ENCODE assay signal across 18 mouse cellular contexts in genomic region chr13:14487812-14488211, GRCm38 (mm10). TPM values are rescaled to one million over a fixed set of nuclear protein-coding genes. Genes with fewer than 3 reads are reported as not detected.
DNase-seq lines count a peak whose midpoint lies in the region; ATAC-seq and TF ChIP-seq lines count a peak whose summit lies in the region.
"Had no signal": no experiment of that assay in that cellular context is flagged by ENCODE, and none has a peak within 500 bp of the region (broad histone marks: within the 10 kb centered on the region; RNA-seq: fewer than 3 reads in every experiment).

No protein-coding gene starts in this region.

- no peaks in the 10 kb centered on the region for H3K27me3 ChIP-seq in hindbrain, embryonic 11.5 days (ENCODE audit: control insufficient read depth, insufficient read depth, low read length)
- no peaks in the 10 kb centered on the region for H3K27me3 ChIP-seq in hindbrain, embryonic 10.5 days (ENCODE audit: insufficient read depth, poor library complexity, severe bottlenecking)
- no peaks in the 10 kb centered on the region for H3K27me3 ChIP-seq in hindbrain, embryonic 12.5 days
- no peaks in the 10 kb centered on the region for H3K27me3 ChIP-seq in neural tube, embryonic 14.5 days (ENCODE audit: control insufficient read depth, insufficient read depth, low read length)
- H3K27me3 ChIP-seq in liver, embryonic 12.5 days (replicated peaks), result no peaks in the 10 kb centered on the region
- no peaks in the 10 kb centered on the region for H3K27me3 ChIP-seq in heart, embryonic 11.5 days (ENCODE audit: control insufficient read depth, insufficient read depth, low read length)
- H3K27me3 ChIP-seq: heart, embryonic 15.5 days; limb, embryonic 12.5 days; liver, embryonic 15.5 days had no signal

- no peaks in the 10 kb centered on the region for H3K36me3 ChIP-seq in hindbrain, embryonic 11.5 days (ENCODE audit: control insufficient read depth, insufficient read depth, low read length)
- no peaks in the 10 kb centered on the region for H3K36me3 ChIP-seq in hindbrain, embryonic 10.5 days
- H3K36me3 ChIP-seq in hindbrain, embryonic 12.5 days, result no peaks in the 10 kb centered on the region
- no peaks in the 10 kb centered on the region for H3K36me3 ChIP-seq in neural tube, embryonic 14.5 days (ENCODE audit: control insufficient read depth, insufficient read depth, low read length)
- no peaks in the 10 kb centered on the region for H3K36me3 ChIP-seq in liver, embryonic 12.5 days
- H3K36me3 ChIP-seq in heart, embryonic 11.5 days (ENCODE audit: control insufficient read depth, insufficient read depth, low read length), result no peaks in the 10 kb centered on the region
- H3K36me3 ChIP-seq: heart, embryonic 15.5 days; limb, embryonic 12.5 days; liver, embryonic 15.5 days had no signal

- TF ChIP-seq CTCF in brain, embryonic 14.5 days (IDR thresholded peaks at IDR 0.05; ENCODE audit: borderline replicate concordance, extremely low read depth, insufficient read depth, insufficient read length), result no peak

- no peak overlapping the region for H3K9ac ChIP-seq in hindbrain, embryonic 11.5 days (ENCODE audit: low read depth, low read length)
- H3K9ac ChIP-seq in hindbrain, embryonic 12.5 days, result no peak overlapping the region
- no peak overlapping the region for H3K9ac ChIP-seq in neural tube, embryonic 14.5 days (replicated peaks; ENCODE audit: low read depth, low read length)
- H3K9ac ChIP-seq in liver, embryonic 12.5 days, result no peak overlapping the region
- H3K9ac ChIP-seq in heart, embryonic 11.5 days (ENCODE audit: low read depth, low read length), result no peak overlapping the region
- H3K9ac ChIP-seq: heart, embryonic 15.5 days; limb, embryonic 12.5 days; liver, embryonic 15.5 days had no signal

- no peak overlapping the region for H3K4me3 ChIP-seq in hindbrain, embryonic 11.5 days (ENCODE audit: low read depth, low read length)
- H3K4me3 ChIP-seq in hindbrain, embryonic 10.5 days, result no peak overlapping the region
- no peak overlapping the region for H3K4me3 ChIP-seq in hindbrain, embryonic 12.5 days
- H3K4me3 ChIP-seq in neural tube, embryonic 14.5 days (ENCODE audit: low read depth, low read length), result no peak overlapping the region
- no peak overlapping the region for H3K4me3 ChIP-seq in liver, embryonic 12.5 days
- H3K4me3 ChIP-seq in heart, embryonic 11.5 days (ENCODE audit: low read depth, low read length), result no peak overlapping the region
- H3K4me3 ChIP-seq: heart, embryonic 15.5 days; limb, embryonic 12.5 days; liver, embryonic 15.5 days had no signal

- no peak for TF ChIP-seq POLR2A in brain, embryonic 14.5 days (IDR thresholded peaks at IDR 0.05; ENCODE audit: borderline replicate concordance, extremely low read depth, insufficient read depth, insufficient read length, poor library complexity, severe bottlenecking)

- H3K27ac ChIP-seq in hindbrain, embryonic 11.5 days (ENCODE audit: low read depth, low read length), result no peak overlapping the region
- no peak overlapping the region for H3K27ac ChIP-seq in hindbrain, embryonic 10.5 days
- H3K27ac ChIP-seq in hindbrain, embryonic 12.5 days, result no peak overlapping the region
- no peak overlapping the region for H3K27ac ChIP-seq in neural tube, embryonic 14.5 days (ENCODE audit: low read depth, low read length)
- H3K27ac ChIP-seq in liver, embryonic 12.5 days, result no peak overlapping the region
- no peak overlapping the region for H3K27ac ChIP-seq in heart, embryonic 11.5 days (ENCODE audit: low read depth, low read length)
- H3K27ac ChIP-seq: heart, embryonic 15.5 days; limb, embryonic 12.5 days; liver, embryonic 15.5 days had no signal

- no peaks in the 10 kb centered on the region for H3K4me1 ChIP-seq in hindbrain, embryonic 11.5 days (replicated peaks; ENCODE audit: control insufficient read depth, insufficient read depth, low read length)
- no peaks in the 10 kb centered on the region for H3K4me1 ChIP-seq in hindbrain, embryonic 10.5 days (replicated peaks)
- no peaks in the 10 kb centered on the region for H3K4me1 ChIP-seq in hindbrain, embryonic 12.5 days
- H3K4me1 ChIP-seq in neural tube, embryonic 14.5 days (ENCODE audit: control insufficient read depth, insufficient read depth, low read length), result no peaks in the 10 kb centered on the region
- H3K4me1 ChIP-seq in liver, embryonic 12.5 days, result no peaks in the 10 kb centered on the region
- H3K4me1 ChIP-seq in heart, embryonic 11.5 days (ENCODE audit: control insufficient read depth, insufficient read depth, low read length), result no peaks in the 10 kb centered on the region
- H3K4me1 ChIP-seq: heart, embryonic 15.5 days; limb, embryonic 12.5 days; liver, embryonic 15.5 days had no signal

- no peaks in the 10 kb centered on the region for H3K9me3 ChIP-seq in hindbrain, embryonic 11.5 days (ENCODE audit: control insufficient read depth, low read length)
- no peaks in the 10 kb centered on the region for H3K9me3 ChIP-seq in hindbrain, embryonic 10.5 days
- H3K9me3 ChIP-seq in hindbrain, embryonic 12.5 days (replicated peaks), result no peaks in the 10 kb centered on the region
- H3K9me3 ChIP-seq in neural tube, embryonic 14.5 days (ENCODE audit: control insufficient read depth, low read length), result no peaks in the 10 kb centered on the region
- H3K9me3 ChIP-seq in liver, embryonic 12.5 days (replicated peaks), result no peaks in the 10 kb centered on the region
- no peaks in the 10 kb centered on the region for H3K9me3 ChIP-seq in heart, embryonic 11.5 days (replicated peaks; ENCODE audit: control insufficient read depth, low read length)
- H3K9me3 ChIP-seq: heart, embryonic 15.5 days; limb, embryonic 12.5 days; liver, embryonic 15.5 days had no signal

- ATAC-seq in hindbrain, embryonic 11.5 days (ENCODE audit: low FRiP score), result 0 out of 2 replicates have a peak, but pooled peaks have one; percentile 22
- ATAC-seq in hindbrain, embryonic 12.5 days (ENCODE audit: low FRiP score), result peak; percentile 52; the same call in 1 of the 2 replicates
- peak; percentile 62 for ATAC-seq in neural tube, embryonic 14.5 days (ENCODE audit: low read depth)
- no peak for ATAC-seq in liver, embryonic 12.5 days
- no peak for ATAC-seq in heart, embryonic 11.5 days (replicated peaks; ENCODE audit: insufficient number of reproducible peaks, low FRiP score, low TSS enrichment)
- ATAC-seq: lung, postnatal 0 days had no signal

- no peak for DNase-seq in hindbrain, embryonic 11.5 days (ENCODE audit: low spot score)
- no peak for DNase-seq in hindbrain, embryonic 10.5 days (ENCODE audit: low spot score)
- peak; percentile 75 for DNase-seq in brain, embryonic 14.5 days (ENCODE audit: low read depth)
- DNase-seq in liver, result no peak
- DNase-seq: adrenal gland, postnatal 14 days; cerebellum, adult 8-10 months; heart, adult 18-20 months; kidney, adult 11 months; kidney, postnatal 14 days had no signal

- no peak overlapping the region for H3K4me2 ChIP-seq in hindbrain, embryonic 11.5 days (replicated peaks; ENCODE audit: low read depth, low read length)
- H3K4me2 ChIP-seq in hindbrain, embryonic 12.5 days (replicated peaks), result no peak overlapping the region
- no peak overlapping the region for H3K4me2 ChIP-seq in neural tube, embryonic 14.5 days (ENCODE audit: low read depth, low read length)
- H3K4me2 ChIP-seq in liver, embryonic 12.5 days, result no peak overlapping the region
- H3K4me2 ChIP-seq in heart, embryonic 11.5 days, result no peak overlapping the region
- H3K4me2 ChIP-seq: heart, embryonic 15.5 days; limb, embryonic 12.5 days; liver, embryonic 15.5 days had no signal

- 93% methylated on average over 2 of the region's 2 CpGs for WGBS in hindbrain, embryonic 11.5 days
- 93% methylated on average over 2 of the region's 2 CpGs for WGBS in hindbrain, embryonic 10.5 days
- WGBS in hindbrain, embryonic 12.5 days, result 79% methylated on average over 2 of the region's 2 CpGs
- 64% methylated on average over 2 of the region's 2 CpGs for WGBS in neural tube, embryonic 14.5 days
- WGBS in liver, embryonic 12.5 days (ENCODE audit: insufficient replicate concordance), result 80% methylated on average over 2 of the region's 2 CpGs
- WGBS in heart, embryonic 11.5 days (ENCODE audit: insufficient replicate concordance), result 87% methylated on average over 2 of the region's 2 CpGs

RNA-seq across cellular contexts. Expression of gene Hecw1, which starts 35.2 kb away (rescaled TPM):
- polyA plus RNA-seq in hindbrain, embryonic 11.5 days (2014; fragmentation: Nextera tagmentation; extraction: Ambion mirVana), result 11.2 and 12.8 TPM in 2 replicates
- 4.5 and 7.7 TPM in 2 replicates for polyA plus RNA-seq in hindbrain, embryonic 10.5 days (2016; fragmentation: Nextera tagmentation; extraction: Ambion mirVana)
- 30.4 and 34.2 TPM in 2 replicates for polyA plus RNA-seq in brain, embryonic 14.5 days (2012; rRNA removed)
- 23.1 and 29.0 TPM in 2 replicates for polyA plus RNA-seq in hindbrain, embryonic 12.5 days (2016; fragmentation: Nextera tagmentation; extraction: Ambion mirVana)
- polyA plus RNA-seq in neural tube, embryonic 14.5 days (2014; fragmentation: Nextera tagmentation; extraction: Ambion mirVana), result 50.6 and 55.3 TPM in 2 replicates
- polyA plus RNA-seq in liver, embryonic 12.5 days (2016; fragmentation: Nextera tagmentation; extraction: Ambion mirVana), result 0.23 and 0.37 TPM in 2 replicates
- 0.30 and 0.44 TPM in 2 replicates for polyA plus RNA-seq in heart, embryonic 11.5 days (2014; fragmentation: Nextera tagmentation; extraction: Ambion mirVana)
- polyA plus RNA-seq: urinary bladder, adult 2 months had no signal

Comparison
In these comparisons a context has a peak if more than half of its experiments do, and no peak if none do; other contexts are left out.
1. ATAC-seq: peak in hindbrain, embryonic 11.5 days (single experiment), hindbrain, embryonic 12.5 days (single experiment) and neural tube, embryonic 14.5 days (single experiment); none in liver, embryonic 12.5 days (single experiment) and heart, embryonic 11.5 days (single experiment).